Mouse (Mus musculus): ENCODE results near the gene Stk39. TPM values are rescaled to one million over a fixed set of nuclear protein-coding genes. Genes with fewer than 3 reads are reported as not detected.

The Stk39 gene
- total and polyA plus RNA-seq, 2 experiments from 2014 or later, result 23.0 to 25.5 TPM

DNA sequence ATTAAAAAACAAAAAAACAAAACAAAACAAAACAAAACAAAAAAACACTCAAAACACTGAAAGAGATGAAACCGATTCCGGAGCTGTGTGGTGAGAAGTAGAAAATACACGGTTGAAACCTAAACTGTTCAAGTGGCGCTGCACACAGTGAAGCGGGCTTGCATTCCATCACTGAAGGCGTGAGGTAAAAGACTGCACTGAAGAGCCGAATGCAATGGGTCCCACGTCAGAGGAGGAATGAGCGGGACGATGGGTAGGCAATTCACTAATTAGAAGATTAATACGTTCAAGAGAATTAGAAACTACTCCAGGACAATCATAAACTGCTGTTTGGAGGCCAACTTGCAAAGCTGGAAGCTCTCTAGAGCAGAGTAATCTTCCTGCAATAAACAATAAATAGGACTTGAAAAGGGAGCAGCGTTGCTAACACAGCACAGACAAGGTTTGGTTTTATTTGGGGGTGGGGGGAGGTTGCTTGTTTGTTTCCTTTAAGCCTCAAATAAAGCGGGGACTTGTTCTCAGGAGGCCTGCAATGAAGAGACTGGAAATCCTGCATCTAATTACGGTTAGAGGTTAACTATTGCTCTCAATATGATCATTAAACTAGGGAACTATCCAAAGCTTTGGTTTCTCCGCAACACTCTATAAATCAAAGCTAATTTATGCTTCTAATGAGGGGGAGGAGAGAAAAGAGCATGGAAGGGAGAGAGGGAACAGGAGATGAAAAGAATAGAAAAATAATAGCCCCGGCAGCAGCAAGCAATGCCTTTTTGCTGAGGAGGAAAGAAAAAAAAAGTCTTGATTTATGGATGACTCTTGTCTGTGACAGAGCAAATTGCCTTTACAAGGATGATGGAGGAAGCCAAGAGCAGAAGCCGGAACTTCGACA, 67.5 kb downstream of the Stk39 start:
- H3K27ac ChIP-seq (ENCODE audit: low read depth, low read length), result no peak overlapping the region
- H3K4me3 ChIP-seq (ENCODE audit: low read depth, low read length), result peak overlapping the region; percentile 20; the same call in 1 of the 2 replicates

DNA sequence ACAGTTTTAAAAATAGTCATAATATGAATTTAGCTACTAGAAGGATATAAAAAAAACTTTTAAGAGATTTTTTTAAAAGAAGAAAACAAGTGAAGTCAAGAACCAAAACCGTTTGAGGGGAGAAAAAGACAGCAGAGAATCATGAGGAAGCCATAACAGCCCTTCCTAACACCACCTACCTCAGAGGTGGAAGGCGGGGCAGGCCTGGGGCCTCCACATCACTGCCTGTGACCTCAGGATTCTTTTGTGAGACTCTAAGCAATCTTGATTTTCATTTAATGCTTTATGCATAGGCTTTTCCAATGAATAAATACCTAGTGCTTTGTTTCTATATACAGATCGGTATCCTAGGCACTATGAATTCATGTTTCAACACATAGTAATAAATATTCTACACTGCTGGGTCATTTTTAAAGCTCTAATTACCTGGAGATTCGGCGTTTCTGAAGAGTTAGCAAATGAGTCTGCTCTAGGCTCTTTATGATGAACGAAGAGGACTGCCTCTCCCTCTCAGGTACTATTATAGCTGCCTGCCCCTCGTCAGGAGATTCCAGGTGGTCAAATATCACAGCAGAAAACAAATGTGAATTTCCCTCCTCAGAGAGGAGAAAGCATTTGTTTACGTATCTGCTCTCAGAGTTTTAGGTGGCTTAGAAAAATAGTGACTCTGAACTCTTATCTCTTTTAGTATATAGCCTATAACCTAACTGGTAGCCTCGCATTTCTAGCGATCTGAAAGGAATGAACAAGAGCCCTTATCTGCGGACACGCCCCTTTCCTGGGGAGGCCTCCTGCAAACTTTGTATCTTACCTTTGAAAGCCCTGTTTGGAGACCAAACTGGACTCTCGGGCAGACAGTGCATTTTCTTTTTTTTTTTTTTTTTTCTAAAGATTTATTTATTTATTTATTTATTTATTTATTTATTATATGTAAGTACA, 78.2 kb downstream of the Stk39 start:
- ATAC-seq (no peak), DNase-seq (no peak)
- no peaks in the 10 kb centered on the region for H3K4me1 ChIP-seq (ENCODE audit: insufficient read depth)
- H3K9ac ChIP-seq, result no peak overlapping the region
- H3K27me3 ChIP-seq (ENCODE audit: insufficient read depth, low read length), result no peaks in the 10 kb centered on the region
- H3K4me3 ChIP-seq (ENCODE audit: low read depth, low read length), result no peak overlapping the region
- no peak overlapping the region for H3K27ac ChIP-seq (ENCODE audit: low read depth, low read length)
- H3K4me2 ChIP-seq (ENCODE audit: low read depth), result no peak overlapping the region
- H3K9me3 ChIP-seq (ENCODE audit: low read length), result no peaks in the 10 kb centered on the region
- WGBS, result 85% methylated on average over 13 of the region's 13 CpGs
- TF ChIP-seq CTCF (IDR thresholded peaks at IDR 0.05; ENCODE audit: low read depth), result no peak
- peaks cover 5% of the 10 kb centered on the region; the same call in 1 of the 2 replicates for H3K36me3 ChIP-seq (ENCODE audit: insufficient read depth)

More for the DNA sequence above, 67.5 kb downstream of the Stk39 start:
- H3K9ac ChIP-seq, result no peak overlapping the region
- no peak for TF ChIP-seq CTCF (IDR thresholded peaks at IDR 0.05; ENCODE audit: low read depth)
- DNase-seq (no peak), ATAC-seq (0 out of 2 replicates have a peak, but pooled peaks have one; percentile 5)
- H3K27me3 ChIP-seq (ENCODE audit: insufficient read depth, low read length), result no peaks in the 10 kb centered on the region
- peak overlapping the region; percentile 38 for H3K4me2 ChIP-seq (ENCODE audit: low read depth)
- no peaks in the 10 kb centered on the region for H3K36me3 ChIP-seq (ENCODE audit: insufficient read depth)
- H3K9me3 ChIP-seq (ENCODE audit: low read length), result no peaks in the 10 kb centered on the region
- 11% methylated on average over 18 of the region's 18 CpGs for WGBS
- 0 out of 2 replicates have a peak, but pooled peaks cover 9% of the 10 kb centered on the region for H3K4me1 ChIP-seq (ENCODE audit: insufficient read depth)

DNA sequence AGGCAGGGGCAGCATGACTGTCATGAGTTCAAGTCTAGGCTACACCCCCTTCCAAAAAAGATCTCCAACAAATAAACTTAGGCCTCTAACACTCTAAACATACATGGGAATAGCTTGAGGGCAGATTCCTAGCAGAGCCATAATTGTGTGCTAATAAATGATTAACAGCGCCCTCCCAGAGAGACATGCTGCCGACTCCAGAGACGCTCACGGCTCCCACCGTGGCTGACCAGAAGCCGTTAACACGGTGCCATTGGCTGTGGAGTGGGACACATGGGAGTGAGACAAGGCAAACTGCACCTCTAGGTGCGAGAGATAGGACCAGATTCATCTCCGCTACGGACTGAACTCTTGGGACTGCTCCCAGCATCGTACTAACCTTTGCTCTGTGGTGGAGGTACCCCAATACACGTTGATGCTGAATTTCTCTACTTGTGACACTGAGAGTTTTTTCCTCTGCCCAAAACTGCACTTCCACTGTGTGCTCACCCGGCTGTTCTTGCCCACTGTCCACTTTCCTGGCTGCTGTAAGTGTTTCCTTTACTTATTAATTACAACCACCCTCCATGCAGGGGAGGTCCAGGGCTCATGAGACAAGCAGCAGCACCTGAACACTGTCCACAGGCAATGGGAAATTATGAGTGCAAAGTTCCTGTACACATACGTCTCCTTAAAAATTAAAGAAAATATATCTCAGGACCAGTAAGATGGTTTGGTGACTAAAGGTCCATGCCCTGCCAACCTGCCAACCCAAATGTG, 84.1 kb downstream of the Stk39 start:
- no peak for DNase-seq
- no peaks in the 10 kb centered on the region for H3K27me3 ChIP-seq (ENCODE audit: insufficient read depth, low read length)
- H3K9ac ChIP-seq, result no peak overlapping the region
- ATAC-seq, result no peak
- H3K4me2 ChIP-seq (ENCODE audit: low read depth), result no peak overlapping the region
- H3K36me3 ChIP-seq (ENCODE audit: insufficient read depth), result no peaks in the 10 kb centered on the region
- no peaks in the 10 kb centered on the region for H3K9me3 ChIP-seq (ENCODE audit: low read length)
- no peak overlapping the region for H3K27ac ChIP-seq (ENCODE audit: low read depth, low read length)
- 88% methylated on average over 14 of the region's 14 CpGs for WGBS
- no peaks in the 10 kb centered on the region for H3K4me1 ChIP-seq (ENCODE audit: insufficient read depth)
- no peak overlapping the region for H3K4me3 ChIP-seq (ENCODE audit: low read depth, low read length)
- no peak for TF ChIP-seq CTCF (IDR thresholded peaks at IDR 0.05; ENCODE audit: low read depth)

DNA sequence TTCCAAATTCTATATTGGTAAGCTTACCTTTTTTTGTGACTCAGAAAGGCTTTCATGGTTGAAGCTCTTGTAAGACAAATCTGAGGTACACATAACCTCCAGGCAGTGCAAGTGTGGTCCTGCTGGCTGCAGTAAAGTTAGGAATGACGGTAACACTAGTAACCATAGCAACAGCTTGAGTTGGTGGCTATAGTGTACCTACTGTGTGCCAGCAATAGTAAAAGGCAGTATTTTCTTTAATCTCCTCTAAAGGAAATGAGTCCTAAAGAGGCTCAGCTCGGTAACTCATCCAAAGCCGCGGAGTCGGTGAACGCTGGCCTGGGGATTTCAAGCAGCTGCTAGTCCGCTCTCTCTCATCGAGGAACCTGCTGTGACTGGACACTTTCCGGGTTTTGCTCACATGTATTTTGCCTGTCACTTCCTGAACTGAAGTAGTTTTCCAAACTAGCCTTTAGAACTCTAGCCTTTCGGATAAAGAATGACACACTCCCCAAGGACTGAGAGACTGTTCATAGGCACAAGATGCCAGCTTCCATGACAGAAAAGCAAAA, 85.7 kb downstream of the Stk39 start:
- H3K9me3 ChIP-seq (ENCODE audit: low read length), result no peaks in the 10 kb centered on the region
- H3K4me3 ChIP-seq (ENCODE audit: low read depth, low read length), result no peak overlapping the region
- TF ChIP-seq CTCF (IDR thresholded peaks at IDR 0.05; ENCODE audit: low read depth), result no peak
- H3K36me3 ChIP-seq (ENCODE audit: insufficient read depth), result no peaks in the 10 kb centered on the region
- no peak overlapping the region for H3K9ac ChIP-seq
- no peaks in the 10 kb centered on the region for H3K4me1 ChIP-seq (ENCODE audit: insufficient read depth)
- no peaks in the 10 kb centered on the region for H3K27me3 ChIP-seq (ENCODE audit: insufficient read depth, low read length)
- H3K27ac ChIP-seq (ENCODE audit: low read depth, low read length), result no peak overlapping the region
- ATAC-seq (no peak), DNase-seq (no peak)
- WGBS, result 53% methylated on average over 10 of the region's 10 CpGs
- H3K4me2 ChIP-seq (ENCODE audit: low read depth), result no peak overlapping the region

GRCm38 (mm10) chr2:68385654-68386312, 86.3 kb downstream of the Stk39 start:
- DNase-seq, result no peak
- WGBS, result 77% methylated on average over 9 of the region's 9 CpGs
- Histone ChIP-seq H3K36me3 (ENCODE audit: insufficient read depth) (no peaks in the 10 kb centered on the region), H3K9ac (no peak overlapping the region), H3K27me3 (ENCODE audit: insufficient read depth, low read length) (no peaks in the 10 kb centered on the region), H3K9me3 (ENCODE audit: low read length) (no peaks in the 10 kb centered on the region), H3K4me3 (ENCODE audit: low read depth, low read length) (no peak overlapping the region), H3K27ac (ENCODE audit: low read depth, low read length) (no peak overlapping the region), H3K4me2 (ENCODE audit: low read depth) (no peak overlapping the region), H3K4me1 (ENCODE audit: insufficient read depth) (no peaks in the 10 kb centered on the region)
- no peak for TF ChIP-seq CTCF (IDR thresholded peaks at IDR 0.05; ENCODE audit: low read depth)
- ATAC-seq, result no peak

DNA sequence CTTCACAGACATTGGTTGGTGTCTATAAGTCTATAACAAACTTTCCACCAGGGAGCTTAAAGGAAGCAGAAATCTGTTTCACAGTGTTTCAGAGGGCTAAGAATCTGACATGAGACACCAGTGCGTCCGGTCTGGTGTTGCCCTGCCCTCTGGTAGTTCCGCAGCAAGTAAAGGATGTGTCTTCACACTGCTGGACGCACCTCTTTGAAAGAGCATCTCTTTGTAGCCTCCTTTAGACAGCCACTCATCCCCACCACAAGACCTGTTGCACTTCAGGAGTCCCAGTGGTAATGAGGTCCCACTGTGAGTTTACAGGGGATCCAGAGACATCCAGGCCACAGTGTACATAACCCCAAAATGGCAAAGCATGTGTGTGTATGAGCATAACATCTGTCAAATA, 88.1 kb downstream of the Stk39 start:
- WGBS, result 91% methylated on average over 4 of the region's 4 CpGs
- ATAC-seq (no peak), DNase-seq (no peak)
- Histone ChIP-seq H3K4me3 (ENCODE audit: low read depth, low read length) (no peak overlapping the region), H3K36me3 (ENCODE audit: insufficient read depth) (no peaks in the 10 kb centered on the region), H3K9ac (no peak overlapping the region), H3K4me2 (ENCODE audit: low read depth) (no peak overlapping the region), H3K4me1 (ENCODE audit: insufficient read depth) (no peaks in the 10 kb centered on the region), H3K27me3 (ENCODE audit: insufficient read depth, low read length) (no peaks in the 10 kb centered on the region), H3K27ac (ENCODE audit: low read depth, low read length) (no peak overlapping the region), H3K9me3 (ENCODE audit: low read length) (no peaks in the 10 kb centered on the region)
- TF ChIP-seq CTCF (IDR thresholded peaks at IDR 0.05; ENCODE audit: low read depth), result no peak

Data from forebrain, postnatal 0 days (tissue).